Mouse (Mus musculus): Measurements from ENCODE around the gene Pcx. TPM values are rescaled to one million over a fixed set of nuclear protein-coding genes. Genes with fewer than 3 reads are reported as not detected.
"Not testable (repeated sequence)": the region's sequence is repeated elsewhere in the genome, so short reads cannot be mapped to it uniquely, and the experiment has no call there.

The Pcx gene
- polyA plus RNA-seq, 1 experiment from 2014 or later: 11.8 TPM

- H3K4me1 ChIP-seq (replicated peaks): no peaks in the 10 kb centered on the region
- no peak overlapping the region for H3K4me3 ChIP-seq (replicated peaks)
- H3K4me2 ChIP-seq (replicated peaks): no peak overlapping the region
- no peak for ATAC-seq
- no peaks in the 10 kb centered on the region for H3K36me3 ChIP-seq
- no peak overlapping the region for H3K9ac ChIP-seq
- H3K27me3 ChIP-seq (replicated peaks): no peaks in the 10 kb centered on the region
- no peaks in the 10 kb centered on the region for H3K9me3 ChIP-seq
- WGBS: 47% methylated on average over 2 of the region's 2 CpGs
- no peak overlapping the region for H3K27ac ChIP-seq
These were observed 68.5 kb downstream of the Pcx start for GRCm38 (mm10) chr19:4578799-4579198.

- 50% methylated on average over 5 of the region's 5 CpGs for WGBS
- Histone ChIP-seq H3K27me3 (replicated peaks) (no peaks in the 10 kb centered on the region), H3K4me3 (replicated peaks) (no peak overlapping the region), H3K4me1 (replicated peaks) (no peaks in the 10 kb centered on the region), H3K9me3 (no peaks in the 10 kb centered on the region), H3K36me3 (no peaks in the 10 kb centered on the region), H3K4me2 (replicated peaks) (no peak overlapping the region), H3K9ac (no peak overlapping the region), H3K27ac (no peak overlapping the region)
- no peak for ATAC-seq
These were observed 69.0 kb downstream of the Pcx start for GRCm38 (mm10) chr19:4579296-4579695.

- WGBS: 63% methylated on average over 2 of the region's 2 CpGs
- Histone ChIP-seq H3K9ac (no peak overlapping the region), H3K27ac (no peak overlapping the region), H3K4me1 (replicated peaks) (no peaks in the 10 kb centered on the region), H3K4me3 (replicated peaks) (no peak overlapping the region), H3K36me3 (no peaks in the 10 kb centered on the region), H3K4me2 (replicated peaks) (no peak overlapping the region), H3K9me3 (no peaks in the 10 kb centered on the region), H3K27me3 (replicated peaks) (no peaks in the 10 kb centered on the region)
- no peak for ATAC-seq
These were observed 73.6 kb downstream of the Pcx start for GRCm38 (mm10) chr19:4583856-4584255.

GRCm38 (mm10) chr19:4586783-4587182 is 76.5 kb downstream of the Pcx start:
- H3K9ac ChIP-seq; H3K4me1 ChIP-seq (replicated peaks); H3K27ac ChIP-seq; H3K36me3 ChIP-seq; H3K4me3 ChIP-seq (replicated peaks); H3K4me2 ChIP-seq (replicated peaks); H3K27me3 ChIP-seq (replicated peaks); ATAC-seq; H3K9me3 ChIP-seq: not testable (repeated sequence)

GRCm38 (mm10) chr19:4587426-4587825 is 77.2 kb downstream of the Pcx start:
- ATAC-seq: no peak
- H3K9ac ChIP-seq: no peak overlapping the region
- H3K36me3 ChIP-seq: no peaks in the 10 kb centered on the region
- WGBS: 68% methylated on average over 2 of the region's 2 CpGs
- no peaks in the 10 kb centered on the region for H3K9me3 ChIP-seq
- H3K27ac ChIP-seq: no peak overlapping the region
- no peak overlapping the region for H3K4me3 ChIP-seq (replicated peaks)
- no peaks in the 10 kb centered on the region for H3K4me1 ChIP-seq (replicated peaks)
- H3K4me2 ChIP-seq (replicated peaks): no peak overlapping the region
- no peaks in the 10 kb centered on the region for H3K27me3 ChIP-seq (replicated peaks)

- WGBS: 64% methylated on average over 3 of the region's 3 CpGs
- no peaks in the 10 kb centered on the region for H3K36me3 ChIP-seq
- no peaks in the 10 kb centered on the region for H3K27me3 ChIP-seq (replicated peaks)
- no peak overlapping the region for H3K27ac ChIP-seq
- no peaks in the 10 kb centered on the region for H3K9me3 ChIP-seq
- no peak overlapping the region for H3K9ac ChIP-seq
- no peak for ATAC-seq
- no peaks in the 10 kb centered on the region for H3K4me1 ChIP-seq (replicated peaks)
- H3K4me2 ChIP-seq (replicated peaks): no peak overlapping the region
- H3K4me3 ChIP-seq (replicated peaks): no peak overlapping the region
These were observed 78.2 kb downstream of the Pcx start for GRCm38 (mm10) chr19:4588430-4588829.

GRCm38 (mm10) chr19:4589081-4589480 is 78.8 kb downstream of the Pcx start:
- H3K9ac ChIP-seq: no peak overlapping the region
- no peak overlapping the region for H3K4me2 ChIP-seq (replicated peaks)
- 73% methylated on average over 1 of the region's 1 CpGs for WGBS
- H3K36me3 ChIP-seq: no peaks in the 10 kb centered on the region
- no peaks in the 10 kb centered on the region for H3K9me3 ChIP-seq
- H3K4me3 ChIP-seq (replicated peaks): no peak overlapping the region
- H3K27me3 ChIP-seq (replicated peaks): no peaks in the 10 kb centered on the region
- H3K27ac ChIP-seq: no peak overlapping the region
- H3K4me1 ChIP-seq (replicated peaks): no peaks in the 10 kb centered on the region
- ATAC-seq: no peak

GRCm38 (mm10) chr19:4590025-4590424 is 79.8 kb downstream of the Pcx start:
- no peaks in the 10 kb centered on the region for H3K36me3 ChIP-seq
- no peaks in the 10 kb centered on the region for H3K9me3 ChIP-seq
- ATAC-seq: no peak
- 79% methylated on average over 3 of the region's 3 CpGs for WGBS
- H3K4me3 ChIP-seq (replicated peaks): no peak overlapping the region
- H3K4me2 ChIP-seq (replicated peaks): no peak overlapping the region
- no peak overlapping the region for H3K27ac ChIP-seq
- no peaks in the 10 kb centered on the region for H3K4me1 ChIP-seq (replicated peaks)
- H3K9ac ChIP-seq: no peak overlapping the region
- H3K27me3 ChIP-seq (replicated peaks): no peaks in the 10 kb centered on the region

- H3K4me1 ChIP-seq (replicated peaks): no peaks in the 10 kb centered on the region
- H3K36me3 ChIP-seq: no peaks in the 10 kb centered on the region
- H3K9me3 ChIP-seq: no peaks in the 10 kb centered on the region
- WGBS: 44% methylated on average over 7 of the region's 7 CpGs
- H3K27me3 ChIP-seq (replicated peaks): no peaks in the 10 kb centered on the region
- H3K9ac ChIP-seq: no peak overlapping the region
- ATAC-seq: peak; percentile 90
- H3K4me3 ChIP-seq (replicated peaks): no peak overlapping the region
- no peak overlapping the region for H3K27ac ChIP-seq
- H3K4me2 ChIP-seq (replicated peaks): no peak overlapping the region
These were observed 83.7 kb downstream of the Pcx start for GRCm38 (mm10) chr19:4593792-4594522.

GRCm38 (mm10) chr19:4596071-4596470 is 85.8 kb downstream of the Pcx start:
- Histone ChIP-seq H3K9me3 (no peaks in the 10 kb centered on the region), H3K4me2 (replicated peaks) (no peak overlapping the region), H3K4me1 (replicated peaks) (no peaks in the 10 kb centered on the region), H3K27ac (no peak overlapping the region), H3K27me3 (replicated peaks) (no peaks in the 10 kb centered on the region), H3K9ac (no peak overlapping the region), H3K36me3 (no peaks in the 10 kb centered on the region), H3K4me3 (replicated peaks) (no peak overlapping the region)
- WGBS: 68% methylated on average over 2 of the region's 2 CpGs
- no peak for ATAC-seq

GRCm38 (mm10) chr19:4602459-4602858 is 92.2 kb downstream of the Pcx start:
- no peak overlapping the region for H3K4me2 ChIP-seq (replicated peaks)
- H3K36me3 ChIP-seq: no peaks in the 10 kb centered on the region
- no peak overlapping the region for H3K9ac ChIP-seq
- H3K27ac ChIP-seq: no peak overlapping the region
- WGBS: 90% methylated on average over 20 of the region's 20 CpGs
- H3K9me3 ChIP-seq: no peaks in the 10 kb centered on the region
- H3K27me3 ChIP-seq (replicated peaks): no peaks in the 10 kb centered on the region
- ATAC-seq: no peak
- peaks cover 19% of the 10 kb centered on the region for H3K4me1 ChIP-seq (replicated peaks)
- no peak overlapping the region for H3K4me3 ChIP-seq (replicated peaks)

GRCm38 (mm10) chr19:4603801-4604723 is 93.8 kb downstream of the Pcx start:
- WGBS: 33% methylated on average over 24 of the region's 24 CpGs
- Histone ChIP-seq H3K9ac (no peak overlapping the region), H3K4me3 (replicated peaks) (no peak overlapping the region), H3K4me1 (replicated peaks) (peaks cover 19% of the 10 kb centered on the region), H3K27me3 (replicated peaks) (no peaks in the 10 kb centered on the region), H3K27ac (no peak overlapping the region), H3K36me3 (no peaks in the 10 kb centered on the region), H3K4me2 (replicated peaks) (peak overlapping the region; percentile 2; the same call in 1 of the 2 replicates), H3K9me3 (no peaks in the 10 kb centered on the region)
- ATAC-seq: peak; percentile 82
